Mouse (Mus musculus) telencephalon, adult 2 months (tissue): ENCODE measurements around the gene Txk.

Experiments
- DNase-seq: peaks from one replicate; pipeline ENCODE4 v3.0.0-alpha.2; 2011; ENCODE audit warnings: low read depth, low spot score

Gene Txk

DNA sequence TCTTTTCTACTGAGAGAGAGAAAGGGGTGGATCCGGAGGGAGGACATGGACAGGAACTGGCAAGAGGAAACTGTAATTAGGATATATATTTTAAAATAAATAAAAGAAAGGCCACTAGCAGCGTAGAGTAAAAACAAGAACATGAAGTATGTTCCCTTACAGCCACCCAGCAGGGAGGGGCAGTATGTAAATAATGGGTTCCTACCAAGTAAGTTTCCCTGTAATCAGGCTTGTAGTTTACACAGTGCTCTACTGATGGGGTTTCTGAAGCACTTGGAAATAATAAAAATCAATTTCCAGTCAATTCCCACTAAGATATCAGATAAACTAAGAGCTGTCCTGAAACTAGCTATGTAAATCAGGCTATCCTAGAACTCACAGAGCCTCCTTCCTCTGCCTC lies 57.9 kb downstream of the Txk start:
- DNase-seq = no peak

DNA sequence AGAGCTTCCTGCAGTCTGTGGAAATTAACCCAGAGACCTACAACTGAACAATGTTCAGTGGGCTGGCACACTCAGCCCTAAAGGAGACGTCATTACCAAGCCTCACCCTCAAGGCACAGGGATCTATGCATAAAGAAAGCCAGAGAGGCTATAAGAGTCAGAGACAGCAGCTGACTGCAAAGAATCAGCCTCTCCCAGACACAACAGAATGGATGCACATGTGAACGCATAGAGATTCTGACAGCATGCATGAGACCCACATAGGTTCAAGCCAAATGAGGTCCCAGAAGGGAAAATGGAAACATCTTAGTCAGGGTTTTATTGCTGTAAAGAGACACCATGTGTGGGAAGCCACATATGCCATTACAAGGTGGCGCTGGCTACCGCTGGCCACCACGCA lies 62.1 kb downstream of the Txk start:
- no peak for DNase-seq

DNA sequence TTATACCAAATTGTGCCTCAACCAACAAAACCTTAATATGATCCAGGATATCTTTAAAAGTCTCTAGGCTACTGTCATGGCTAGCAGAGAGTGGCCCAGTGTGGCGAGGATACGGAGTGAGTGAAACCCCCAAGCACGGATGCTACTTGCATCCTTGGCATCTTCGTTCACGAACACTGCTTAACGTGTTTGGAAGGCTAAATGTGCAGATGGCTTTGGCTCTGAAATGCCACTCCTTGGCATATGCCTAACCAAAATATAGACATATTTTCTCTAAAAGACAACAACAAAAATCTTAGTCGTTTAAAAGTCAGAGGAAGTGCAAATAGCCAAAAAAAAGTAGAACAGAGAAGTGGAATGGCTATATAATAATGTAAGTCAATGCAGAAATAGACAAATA lies 63.0 kb downstream of the Txk start:
- no peak for DNase-seq

DNA sequence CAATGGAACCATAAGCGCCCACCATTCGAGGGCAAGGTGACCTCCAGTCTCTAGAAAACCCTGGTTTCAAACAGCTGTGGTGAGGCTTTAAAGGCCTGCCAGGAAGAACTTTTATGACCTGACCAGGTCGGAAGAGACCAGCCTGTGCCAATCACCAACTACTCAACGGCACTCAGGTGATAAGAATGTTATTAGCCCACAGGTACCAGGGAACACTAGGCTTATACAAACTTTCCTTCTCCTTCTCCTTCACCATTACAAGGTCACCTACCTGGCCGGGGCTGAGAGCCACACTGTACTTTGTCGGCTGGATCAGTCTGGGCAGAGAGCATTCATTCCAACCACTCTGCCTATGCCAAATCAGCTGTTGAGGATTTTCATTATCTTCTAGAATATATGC lies 71.1 kb downstream of the Txk start:
- no peak for DNase-seq

DNA sequence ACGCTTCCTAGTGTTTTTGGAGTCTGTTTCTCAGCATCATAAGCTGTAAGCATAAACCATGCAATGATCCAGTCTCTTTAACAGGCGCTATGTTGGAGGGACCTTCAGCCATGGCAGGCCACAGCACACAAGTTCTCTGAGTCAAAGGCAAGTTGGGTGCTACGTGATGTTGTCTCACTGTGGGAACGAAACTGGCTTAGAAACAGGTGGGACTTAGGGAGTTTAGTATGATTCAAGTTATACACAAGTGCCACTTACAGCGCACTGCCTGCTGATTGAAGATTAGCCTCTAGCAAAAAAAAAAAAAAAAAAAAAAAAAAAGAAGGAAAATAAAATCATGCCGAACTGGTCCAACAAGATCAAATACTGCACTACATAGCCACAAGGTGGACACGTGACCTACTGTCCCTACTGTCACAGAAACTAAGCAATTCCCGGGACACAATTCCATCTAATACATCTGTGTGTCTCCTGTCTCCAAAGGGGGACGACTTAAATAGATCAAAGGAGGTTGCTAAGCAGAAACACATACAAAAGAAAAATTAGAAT lies 77.5 kb downstream of the Txk start:
- DNase-seq = no peak

- no peak for DNase-seq
These were observed 81.4 kb downstream of the Txk start for GRCm38 (mm10) chr5:72671017-72671699.

DNA sequence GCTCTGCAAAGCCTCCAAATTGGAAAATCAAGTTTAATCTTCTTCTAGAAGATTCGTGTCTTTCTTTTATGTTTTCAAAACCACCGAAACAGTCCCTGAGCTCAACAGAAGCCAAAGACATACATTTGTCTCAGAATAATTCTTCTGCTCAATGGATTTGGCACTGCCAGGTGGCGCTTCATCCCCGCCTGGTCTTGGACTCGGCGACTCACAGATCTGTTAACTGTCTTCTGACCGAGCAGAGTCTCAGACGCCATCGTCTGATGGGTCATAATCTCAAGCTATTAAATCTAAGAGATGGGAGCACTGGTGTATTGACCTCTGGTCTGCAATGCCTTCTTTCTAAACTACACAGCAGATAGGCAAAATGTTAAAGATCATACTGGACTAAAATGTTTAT lies 84.2 kb downstream of the Txk start:
- DNase-seq = no peak

GRCm38 (mm10) chr5:72666428-72666827 lies 86.1 kb downstream of the Txk start:
- no peak for DNase-seq

GRCm38 (mm10) chr5:72665281-72665680 lies 87.3 kb downstream of the Txk start:
- DNase-seq = no peak

DNA sequence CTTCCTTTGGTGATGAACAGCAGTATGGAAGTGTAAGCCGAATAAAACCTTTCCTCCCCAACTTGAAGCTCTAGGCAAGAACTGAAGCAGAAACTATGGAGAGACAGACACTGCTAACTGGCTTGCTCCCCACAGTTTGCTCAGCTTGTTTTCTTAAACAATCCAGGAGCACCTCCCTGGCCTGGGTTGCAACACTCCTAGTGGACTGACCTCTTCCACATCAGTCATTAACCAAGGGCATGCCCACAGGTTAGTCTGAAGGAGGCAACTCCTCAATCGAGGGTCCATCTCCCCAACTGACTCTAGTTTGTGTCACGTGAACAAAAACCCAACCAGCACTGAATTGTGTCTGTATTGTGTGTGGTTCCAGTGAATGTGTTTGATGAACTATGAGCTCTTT lies 87.7 kb downstream of the Txk start:
- DNase-seq = no peak

DNA sequence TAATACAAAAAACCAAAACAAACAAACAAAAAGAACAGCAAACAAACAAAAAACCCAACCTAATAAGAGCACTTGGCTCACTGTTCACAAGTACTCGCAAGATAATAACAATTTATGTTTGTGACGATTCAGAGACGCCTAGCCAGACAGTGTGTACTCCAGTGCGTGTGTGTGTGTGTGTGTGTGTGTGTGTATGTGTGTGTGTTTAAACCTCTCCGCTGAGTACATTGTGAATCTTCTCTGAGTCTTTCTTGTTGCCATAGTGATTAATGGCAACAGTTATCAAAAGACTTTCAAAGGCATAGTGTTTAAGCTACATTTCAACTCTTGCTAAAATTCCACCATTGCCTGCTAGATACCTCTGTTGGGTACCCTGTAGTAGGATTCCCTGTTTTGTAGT lies 88.5 kb downstream of the Txk start:
- DNase-seq = no peak

GRCm38 (mm10) chr5:72661051-72661781 lies 91.4 kb downstream of the Txk start:
- DNase-seq = no peak

- DNase-seq = no peak
These were observed 94.2 kb downstream of the Txk start for GRCm38 (mm10) chr5:72658375-72658774.

DNA sequence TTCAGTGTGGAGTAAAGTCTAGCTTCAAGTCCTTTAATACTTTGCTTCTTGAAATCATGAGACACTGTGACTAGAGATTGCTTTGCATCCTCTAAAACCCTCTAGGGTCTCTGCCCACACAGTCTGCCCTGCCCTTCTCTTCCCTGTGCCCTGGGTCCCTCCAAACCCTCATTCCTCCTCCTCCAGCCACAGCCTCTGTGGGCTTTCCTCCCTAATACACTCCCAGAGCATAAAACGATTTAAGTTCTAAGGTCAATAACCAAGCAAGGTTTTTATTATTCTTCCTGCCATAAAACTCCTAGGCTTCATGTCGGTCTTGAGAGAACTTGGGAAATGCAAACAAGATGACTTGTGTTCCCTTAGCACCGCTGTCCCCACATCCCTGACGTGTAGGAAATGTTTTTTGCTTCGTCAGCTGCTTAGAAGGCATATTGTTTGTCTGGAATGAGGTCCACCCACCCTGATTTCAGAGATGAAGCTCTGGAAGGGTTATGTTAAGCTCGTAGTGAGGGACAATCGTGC lies 96.2 kb downstream of the Txk start:
- no peak for DNase-seq

DNA sequence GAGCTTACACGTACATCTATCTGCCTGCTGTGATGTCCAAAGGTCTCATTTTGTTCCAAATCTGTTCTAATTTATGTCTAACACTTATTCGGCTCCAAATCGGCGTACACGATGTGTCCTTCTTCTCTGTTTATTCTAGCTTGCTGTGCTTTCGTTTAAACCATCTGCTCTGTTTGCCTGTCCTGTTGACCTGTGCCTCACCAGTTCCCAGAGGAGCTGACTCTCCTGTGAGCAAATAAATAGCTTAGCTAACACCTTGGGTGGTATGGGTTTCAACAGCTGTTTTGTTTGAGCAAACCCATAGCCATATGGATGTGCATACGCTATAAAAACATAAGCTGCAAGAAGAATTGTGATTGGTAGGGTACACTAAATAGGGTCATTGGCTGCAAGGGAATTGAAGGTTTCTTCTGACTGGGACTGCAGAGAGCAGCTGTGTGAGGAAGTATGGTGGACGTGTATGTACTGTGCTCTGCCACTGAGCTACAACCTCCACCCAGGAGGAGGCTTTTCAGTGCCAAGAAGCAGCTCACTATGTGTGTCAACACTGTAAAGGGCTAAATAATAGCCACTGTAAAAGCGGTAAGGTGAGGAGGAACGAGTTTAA lies 99.4 kb downstream of the Txk start:
- DNase-seq = no peak

- no peak for DNase-seq
These were observed 103.4 kb downstream of the Txk start for GRCm38 (mm10) chr5:72648987-72649735.

- DNase-seq = no peak
These were observed 104.5 kb downstream of the Txk start for GRCm38 (mm10) chr5:72647958-72648595.

GRCm38 (mm10) chr5:72647418-72647907 lies 105.1 kb downstream of the Txk start, which contains the start of gene Nipal1:
Gene Nipal1, plus strand, starts transcription at chr5:72647795.
- DNase-seq = no peak

- DNase-seq = no peak
These were observed 105.6 kb downstream of the Txk start for GRCm38 (mm10) chr5:72646996-72647395.

DNA sequence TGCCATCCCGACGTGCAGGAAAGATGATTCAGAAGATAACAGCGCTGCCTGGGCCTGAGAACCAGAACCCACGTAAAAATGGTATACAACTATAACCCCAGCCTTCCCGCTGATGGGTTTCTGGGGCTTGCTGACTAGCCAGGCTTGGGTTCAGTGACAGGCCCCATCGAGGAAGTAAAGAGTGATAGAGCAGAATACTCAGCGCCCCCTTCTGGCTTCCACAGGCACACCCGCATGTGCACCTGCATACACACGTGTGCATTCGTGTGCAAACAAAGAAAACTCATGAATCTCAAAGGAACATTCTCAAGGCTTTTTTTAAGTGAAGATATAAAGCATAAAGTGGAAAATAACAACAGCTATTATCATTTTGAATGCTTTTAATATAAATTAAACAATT lies 106.4 kb downstream of the Txk start:
- no peak for DNase-seq
